Mouse (Mus musculus) kidney, embryonic 16.5 days (tissue): ENCODE results near the gene Ripor2. TPM values are rescaled to one million over a fixed set of nuclear protein-coding genes. Genes with fewer than 3 reads are reported as not detected.

Experiments
- ATAC-seq: fragments of 200-750 bp; cut with Nextera tagmentation; 2 replicates; pipeline ENCODE4 v1.8.0; 2017; ENCODE audit warnings: moderate TSS enrichment; ENCODE audit not compliant: low FRiP score, low TSS enrichment
- H3K27ac ChIP-seq: fragments of 300-500 bp; sonication (generic); 2 replicates; pipeline ENCODE4 v1.5.1; 2014; ENCODE audit warnings: low read length
- H3K27me3 ChIP-seq: fragments of 300-500 bp; sonication (generic); 2 replicates; pipeline ENCODE4 v1.6.1; 2014; ENCODE audit warnings: low read length, control low read depth, mixed read lengths; ENCODE audit not compliant: insufficient read depth
- H3K36me3 ChIP-seq: fragments of 300-500 bp; sonication (generic); 2 replicates; pipeline ENCODE4 v1.6.1; 2014; ENCODE audit warnings: low read length, control low read depth, mixed read lengths; ENCODE audit not compliant: insufficient read depth
- H3K4me1 ChIP-seq: fragments of 300-500 bp; sonication (generic); 2 replicates; pipeline ENCODE4 v1.6.1; 2014; ENCODE audit warnings: low read length, control low read depth, mixed read lengths; ENCODE audit not compliant: insufficient read depth
- H3K4me2 ChIP-seq: fragments of 300-500 bp; sonication (generic); replicated peaks from 2 replicates; pipeline ENCODE4 v1.6.1; 2014; ENCODE audit warnings: low read depth, low read length
- H3K4me3 ChIP-seq: fragments of 300-500 bp; sonication (generic); 2 replicates; pipeline ENCODE4 v1.5.1; 2014; ENCODE audit warnings: mild to moderate bottlenecking, low read length
- H3K9ac ChIP-seq: fragments of 300-500 bp; sonication (generic); replicated peaks from 2 replicates; pipeline ENCODE4 v1.6.1; 2014; ENCODE audit warnings: low read length
- H3K9me3 ChIP-seq: fragments of 300-500 bp; sonication (generic); 2 replicates; pipeline ENCODE4 v1.6.1; 2016; ENCODE audit warnings: low read length, control low read depth
- WGBS: fragments of 180-500 bp; shearing (Covaris S2); extraction: QIAGEN DNeasy Blood & Tissue Kit; methylation state at CpG from one replicate; pipeline ENCODE4 v1.1.7; 2014; 5-methylcytosine and 5-hydroxymethylcytosine counted together
- polyA plus RNA-seq: library from polyadenylated mRNA; unstranded; fragments of >200 nt; fragmentation: Nextera tagmentation; extraction: Ambion mirVana; gene quantifications from 2 replicates; pipeline ENCODE4 v1.2.1, GENCODE M21; 2015

The Ripor2 gene
- polyA plus RNA-seq, 1 experiment from 2014 or later: 2.1 TPM

DNA sequence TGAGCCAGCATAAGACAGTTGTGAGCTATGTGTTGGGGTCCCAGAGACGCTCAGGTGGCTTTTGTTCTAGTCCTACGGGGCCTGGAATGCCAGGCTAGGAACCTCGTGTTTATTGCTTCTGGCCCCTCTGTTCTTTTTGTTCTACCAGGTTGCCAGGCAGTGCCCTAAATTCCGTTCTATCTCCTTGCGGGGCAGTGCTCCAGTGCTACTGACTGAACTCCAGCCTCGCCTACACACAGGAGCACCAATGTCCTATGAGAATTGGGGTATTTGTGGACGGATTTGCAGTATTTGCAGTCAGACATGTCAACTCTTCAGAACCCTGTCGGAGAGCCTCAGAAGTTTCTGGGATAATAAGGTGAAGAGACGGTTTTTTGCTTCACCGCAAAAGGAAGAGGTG, 159.0 kb downstream of the Ripor2 start, which contains the start of gene Armh2:
Armh2 (plus strand) TSS at position 205 of the 400 bp plus-strand sequence.
- 89% methylated on average over 10 of the region's 10 CpGs for WGBS
- H3K27me3 ChIP-seq: no peaks in the 10 kb centered on the region
- ATAC-seq: no peak
- H3K4me1 ChIP-seq: no peaks in the 10 kb centered on the region
- H3K4me3 ChIP-seq: no peak within 1 kb of the TSS
- no peak within 1 kb of the TSS for H3K27ac ChIP-seq
- no peaks in the 10 kb centered on the region for H3K36me3 ChIP-seq
- H3K9ac ChIP-seq: no peak within 1 kb of the TSS
- no peak within 1 kb of the TSS for H3K4me2 ChIP-seq
- H3K9me3 ChIP-seq: no peaks in the 10 kb centered on the region

DNA sequence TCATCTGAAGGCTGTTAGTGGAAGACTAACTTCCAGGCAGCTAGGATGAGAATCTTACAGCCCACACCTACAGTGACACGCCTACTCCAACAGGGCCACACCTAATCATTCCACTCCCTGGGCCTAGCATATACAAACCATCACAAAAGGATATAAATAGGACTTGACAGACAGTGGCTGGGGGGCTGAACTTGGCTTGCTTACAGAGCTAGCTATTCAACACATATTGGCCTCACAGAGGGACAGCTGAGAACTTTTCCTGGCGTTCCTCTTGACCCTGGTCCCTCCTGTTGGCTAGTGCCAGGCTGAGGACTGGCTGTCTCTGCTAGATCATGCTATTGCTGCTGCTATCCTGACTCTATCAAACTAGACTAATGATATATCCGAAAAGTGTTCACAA, 165.8 kb downstream of the Ripor2 start:
- Histone ChIP-seq H3K9ac (no peak overlapping the region), H3K4me2 (no peak overlapping the region), H3K27me3 (no peaks in the 10 kb centered on the region), H3K9me3 (no peaks in the 10 kb centered on the region), H3K27ac (no peak overlapping the region), H3K36me3 (peaks cover 29% of the 10 kb centered on the region), H3K4me1 (no peaks in the 10 kb centered on the region), H3K4me3 (no peak overlapping the region)
- WGBS: 88% methylated on average over 3 of the region's 3 CpGs
- no peak for ATAC-seq

DNA sequence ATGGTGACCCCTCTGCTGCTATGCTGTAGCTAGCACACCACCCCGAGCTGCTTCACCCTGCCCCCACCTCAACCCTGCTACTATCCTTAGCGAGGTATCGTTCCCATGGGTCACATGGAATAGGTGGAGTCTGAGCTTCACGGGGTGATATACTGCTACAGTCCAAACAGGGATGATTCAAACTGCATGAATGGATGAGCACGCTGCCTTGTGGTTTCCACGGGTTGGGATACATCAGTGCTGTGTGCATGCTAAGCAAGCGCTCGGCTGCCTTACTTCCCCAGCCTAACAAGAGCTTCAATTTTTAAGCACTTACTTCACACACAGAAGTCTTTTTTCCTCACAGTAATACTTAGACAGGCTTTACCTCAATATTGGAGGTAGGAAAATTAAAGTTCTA, 168.8 kb downstream of the Ripor2 start:
- ATAC-seq: no peak
- Histone ChIP-seq H3K4me2 (no peak overlapping the region), H3K9me3 (no peaks in the 10 kb centered on the region), H3K4me3 (no peak overlapping the region), H3K9ac (no peak overlapping the region), H3K27me3 (no peaks in the 10 kb centered on the region), H3K4me1 (no peaks in the 10 kb centered on the region), H3K36me3 (peaks cover 51% of the 10 kb centered on the region), H3K27ac (no peak overlapping the region)
- 93% methylated on average over 8 of the region's 8 CpGs for WGBS

DNA sequence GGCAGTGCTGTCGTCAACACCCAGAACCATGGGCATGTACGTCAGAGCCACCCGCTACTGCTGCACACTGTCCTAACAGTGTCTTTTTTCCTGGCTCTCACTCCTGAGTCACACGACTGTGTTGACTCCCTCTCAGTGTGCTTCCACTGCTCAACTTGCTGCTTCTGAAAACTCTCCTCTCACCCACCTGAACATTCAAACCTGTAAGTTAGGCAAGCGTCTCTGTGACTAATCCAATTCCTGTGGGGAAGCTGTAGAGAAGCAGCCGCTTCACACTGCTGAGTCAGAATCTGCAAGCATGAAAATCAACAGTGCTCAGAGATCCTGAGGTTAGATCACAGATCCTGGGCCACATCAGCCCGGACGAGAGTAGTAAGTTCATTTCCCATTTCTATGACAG, 169.4 kb downstream of the Ripor2 start:
- WGBS: 91% methylated on average over 8 of the region's 8 CpGs
- Histone ChIP-seq H3K36me3 (peaks cover 54% of the 10 kb centered on the region), H3K4me2 (no peak overlapping the region), H3K27ac (no peak overlapping the region), H3K4me1 (no peaks in the 10 kb centered on the region), H3K4me3 (no peak overlapping the region), H3K27me3 (no peaks in the 10 kb centered on the region), H3K9ac (no peak overlapping the region), H3K9me3 (no peaks in the 10 kb centered on the region)
- ATAC-seq: no peak

DNA sequence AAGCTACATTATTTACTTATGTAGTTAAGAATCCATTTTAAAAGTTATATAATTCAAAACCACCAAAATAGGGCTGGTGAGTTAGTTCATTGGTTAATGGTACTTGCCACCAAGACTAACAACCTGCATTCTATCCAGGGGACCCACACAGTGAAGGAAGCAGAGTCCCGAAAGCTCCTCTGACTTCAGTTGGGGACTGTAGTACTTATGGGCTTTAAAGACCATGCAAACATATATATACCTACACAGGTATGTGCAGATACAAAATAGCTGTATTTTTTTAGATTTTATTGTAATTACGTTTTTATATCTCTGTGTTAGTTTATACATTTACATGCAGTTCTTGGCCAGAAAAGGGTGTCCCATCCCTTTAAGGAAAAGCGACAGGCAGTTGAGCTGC, 174.8 kb downstream of the Ripor2 start:
- H3K27me3 ChIP-seq: no peaks in the 10 kb centered on the region
- no peak overlapping the region for H3K27ac ChIP-seq
- WGBS: over 99% methylated on average over 3 of the region's 3 CpGs
- no peak for ATAC-seq
- peaks cover 57% of the 10 kb centered on the region for H3K36me3 ChIP-seq
- no peak overlapping the region for H3K9ac ChIP-seq
- H3K4me2 ChIP-seq: no peak overlapping the region
- peaks cover 11% of the 10 kb centered on the region for H3K4me1 ChIP-seq
- H3K4me3 ChIP-seq: no peak overlapping the region
- H3K9me3 ChIP-seq: no peaks in the 10 kb centered on the region

DNA sequence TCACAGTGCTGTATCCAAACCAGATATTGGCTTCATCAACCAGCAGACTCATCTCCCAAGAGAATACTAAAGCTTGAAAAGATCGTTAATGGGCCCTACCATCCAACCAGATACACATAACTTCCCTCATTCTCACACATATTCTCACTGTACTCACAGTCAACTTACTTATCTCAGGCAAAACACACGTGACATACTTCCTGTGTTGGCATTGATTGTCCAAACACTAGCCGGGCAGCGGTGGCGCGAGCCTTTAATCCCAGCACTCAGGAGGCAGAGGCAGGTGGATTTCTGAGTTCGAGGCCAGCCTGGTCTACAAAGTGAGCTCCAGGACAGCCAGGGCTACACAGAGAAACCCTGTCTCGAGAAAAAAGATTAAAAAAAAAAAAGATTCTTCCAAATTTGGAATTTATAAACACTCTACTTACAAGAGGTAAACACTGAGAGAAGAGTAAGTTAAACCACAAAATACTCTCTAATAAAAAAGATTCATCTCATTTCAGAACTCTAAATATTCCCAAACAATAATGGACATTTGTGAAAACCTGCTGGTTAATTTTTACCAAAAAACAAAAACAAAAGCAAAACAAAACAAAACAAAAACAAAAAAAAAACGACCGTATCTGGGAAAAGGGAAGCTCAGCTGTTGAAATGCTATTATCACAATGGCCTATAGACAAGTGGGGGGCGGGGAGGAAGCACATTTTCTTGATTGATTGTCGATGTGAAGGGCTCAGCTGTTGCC, 176.0 kb downstream of the Ripor2 start:
- Histone ChIP-seq H3K27me3 (no peaks in the 10 kb centered on the region), H3K4me3 (no peak overlapping the region), H3K4me2 (no peak overlapping the region), H3K36me3 (peaks cover 49% of the 10 kb centered on the region), H3K9me3 (no peaks in the 10 kb centered on the region), H3K9ac (no peak overlapping the region), H3K4me1 (peaks cover 11% of the 10 kb centered on the region), H3K27ac (no peak overlapping the region)
- WGBS: 88% methylated on average over 12 of the region's 12 CpGs
- ATAC-seq: no peak

DNA sequence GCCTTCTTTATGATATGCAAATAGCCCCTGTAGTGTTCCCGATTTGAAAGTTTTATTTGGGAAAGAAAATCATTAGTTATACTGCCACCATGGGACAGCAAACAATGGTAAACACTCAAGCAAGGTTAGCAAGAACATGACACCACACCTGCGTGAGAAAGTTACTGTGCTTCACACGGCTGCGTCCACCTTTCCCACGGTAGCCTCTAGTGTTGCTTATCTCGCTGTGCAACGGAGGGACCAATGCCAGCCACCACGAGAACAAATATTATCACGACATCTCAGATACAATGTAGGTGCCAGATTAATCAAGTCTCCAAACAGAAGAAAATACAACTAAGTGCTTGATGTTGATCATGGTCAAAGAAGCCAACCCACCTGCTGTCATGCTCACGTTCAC, 177.5 kb downstream of the Ripor2 start:
- WGBS: 90% methylated on average over 10 of the region's 10 CpGs

DNA sequence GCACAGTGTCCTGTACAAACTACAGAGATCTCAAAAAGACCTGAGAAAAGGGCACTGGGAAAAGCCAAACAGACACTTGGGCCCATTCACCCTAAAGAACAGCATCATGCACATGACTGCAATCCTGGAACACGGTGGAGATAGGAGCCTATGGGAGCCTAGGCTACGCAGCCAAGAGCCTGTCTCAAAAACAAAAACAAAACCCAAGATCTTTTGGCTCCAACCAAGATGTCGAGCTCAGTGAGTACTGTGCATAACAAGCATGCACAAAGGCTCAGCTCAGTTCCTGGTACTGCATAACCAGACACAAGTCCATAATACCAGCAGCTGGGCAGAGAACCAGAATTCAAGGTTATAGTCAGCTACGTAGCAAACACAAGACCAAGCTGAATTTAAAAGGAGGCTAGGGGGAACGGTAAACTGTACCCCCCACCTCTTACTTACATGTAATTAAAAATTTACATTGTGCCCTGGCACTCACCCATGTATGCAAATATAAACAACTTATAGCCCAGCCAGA, 178.4 kb downstream of the Ripor2 start:
- Histone ChIP-seq H3K27me3 (no peaks in the 10 kb centered on the region), H3K27ac (no peak overlapping the region), H3K4me3 (peak overlapping the region; percentile 97), H3K9ac (peak overlapping the region; percentile 92), H3K36me3 (peaks cover 31% of the 10 kb centered on the region), H3K4me1 (peaks cover 11% of the 10 kb centered on the region), H3K4me2 (peak overlapping the region; percentile 72), H3K9me3 (no peaks in the 10 kb centered on the region)
- no peak for ATAC-seq
- 57% methylated on average over 5 of the region's 5 CpGs for WGBS

More for the DNA sequence above, 177.5 kb downstream of the Ripor2 start:
- Histone ChIP-seq H3K27me3 (no peaks in the 10 kb centered on the region), H3K4me1 (peaks cover 11% of the 10 kb centered on the region), H3K9ac (no peak overlapping the region), H3K9me3 (no peaks in the 10 kb centered on the region), H3K36me3 (peaks cover 41% of the 10 kb centered on the region), H3K4me3 (no peak overlapping the region), H3K4me2 (no peak overlapping the region), H3K27ac (no peak overlapping the region)
- no peak for ATAC-seq

DNA sequence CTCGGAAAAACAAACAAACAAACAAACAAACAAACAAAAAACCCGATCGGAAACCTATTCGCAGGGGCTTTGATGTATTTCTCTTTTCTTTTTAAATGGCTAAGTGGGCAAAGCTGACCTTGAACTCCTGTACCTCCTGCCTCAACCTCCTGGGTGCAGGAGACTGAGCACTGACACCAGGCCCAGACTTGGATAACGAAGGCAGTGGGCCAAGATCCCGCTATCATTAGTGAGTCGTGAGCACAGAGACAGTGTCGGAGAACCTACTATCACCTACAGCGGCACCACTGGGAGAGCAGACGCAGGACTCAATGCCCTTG, 179.1 kb downstream of the Ripor2 start:
- Histone ChIP-seq H3K36me3 (peaks cover 25% of the 10 kb centered on the region), H3K27ac (peak overlapping the region; percentile 96; the same call in 1 of the 2 replicates)
- WGBS: 5% methylated on average over 10 of the region's 10 CpGs

DNA sequence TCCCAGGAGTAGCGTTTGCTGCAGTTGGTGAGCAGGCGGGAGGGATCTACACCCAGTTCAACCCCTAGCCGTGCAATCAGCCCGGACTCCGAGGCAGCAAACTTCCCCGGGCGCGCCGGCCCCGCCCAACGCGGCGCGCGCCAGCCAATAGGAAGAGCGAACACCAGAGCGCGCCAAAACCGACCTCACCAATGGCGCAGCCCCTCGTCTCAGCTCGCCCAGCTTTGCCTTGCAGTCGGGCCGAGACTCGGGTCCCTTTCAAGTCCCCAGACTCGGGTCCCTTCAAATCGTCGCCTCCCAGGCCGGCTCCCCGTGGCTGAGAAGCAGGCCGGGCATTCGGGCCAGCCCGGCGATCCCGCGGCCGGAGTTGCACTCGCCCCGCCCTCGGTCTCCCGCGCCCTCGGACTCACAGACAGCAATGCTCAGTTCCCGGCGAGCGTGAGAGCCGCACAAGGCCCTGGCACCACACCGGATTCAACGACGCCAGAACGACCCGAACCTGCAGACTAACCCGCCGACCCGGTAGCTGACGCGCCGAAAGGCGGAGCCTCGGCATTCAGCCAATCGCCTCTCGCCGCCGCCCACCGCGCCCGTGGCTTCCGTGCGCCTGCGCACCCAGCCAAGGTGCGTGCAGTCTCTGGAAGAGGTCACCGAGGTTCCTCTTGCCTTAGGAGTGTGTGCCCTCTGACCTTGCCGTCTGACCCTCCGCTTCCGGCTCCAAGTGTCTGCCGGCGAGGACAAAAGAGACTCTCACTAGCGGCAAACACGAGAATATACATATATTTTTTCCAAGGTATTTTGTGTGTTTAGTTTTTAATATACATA, 179.6 kb downstream of the Ripor2 start, which contains the start of gene Gmnn:
Gmnn (minus strand) TSS at position 521 of the 825 bp plus-strand sequence.
- ATAC-seq: peak; percentile 98
- Histone ChIP-seq H3K4me3 (peak within 1 kb of the TSS; percentile 97), H3K27ac (peak within 1 kb of the TSS; percentile 96), H3K9me3 (no peaks in the 10 kb centered on the region), H3K27me3 (no peaks in the 10 kb centered on the region), H3K4me1 (peaks cover 11% of the 10 kb centered on the region), H3K9ac (peak within 1 kb of the TSS; percentile 92), H3K36me3 (peaks cover 23% of the 10 kb centered on the region), H3K4me2 (peak within 1 kb of the TSS; percentile 72)
- WGBS: under 1% methylated on average over 78 of the region's 79 CpGs

More for the DNA sequence above, 179.1 kb downstream of the Ripor2 start:
- H3K27me3 ChIP-seq: no peaks in the 10 kb centered on the region
- no peaks in the 10 kb centered on the region for H3K9me3 ChIP-seq
- peak overlapping the region; percentile 72 for H3K4me2 ChIP-seq
- peaks cover 11% of the 10 kb centered on the region for H3K4me1 ChIP-seq
- peak overlapping the region; percentile 97 for H3K4me3 ChIP-seq
- H3K9ac ChIP-seq: peak overlapping the region; percentile 92
- no peak for ATAC-seq
